Mouse (Mus musculus) gastrocnemius, postnatal 4 days (tissue): ENCODE results near the gene 9130019O22Rik. TPM values are rescaled to one million over a fixed set of nuclear protein-coding genes. Genes with fewer than 3 reads are reported as not detected.
A peak's percentile ranks its signal among the peaks of the same experiment; 100 is the strongest.
"Not testable (repeated sequence)": the region's sequence is repeated elsewhere in the genome, so short reads cannot be mapped to it uniquely, and the experiment has no call there.

Source experiments
- DNase-seq, 2 experiments: peaks; one replicate each; pipeline ENCODE4 v3.0.0; 2021 to 2022; ENCODE audit warnings: low spot score in 2 of 2, mixed read lengths in 2 of 2
- total RNA-seq, 2 experiments: library from RNA; stranded (reverse); gene quantifications; 2 replicates each; pipeline ENCODE4 v1.2.3; 2021

9130019O22Rik gene
- total RNA-seq, 2 experiments from 2014 or later: 2.8 to 3.3 TPM

GRCm38 (mm10) chr7:127378310-127378921, 8.6 kb downstream of the 9130019O22Rik start:
- DNase-seq: no peak

GRCm38 (mm10) chr7:127375271-127376245, 11.4 kb downstream of the 9130019O22Rik start, which contains the start of gene Zfp747:
Zfp747 (minus strand) TSS chr7:127376050.
- DNase-seq: peak; percentile 70 to 91

- not testable (repeated sequence) for DNase-seq
Observed at GRCm38 (mm10) chr7:127371870-127372269, 15.1 kb downstream of the 9130019O22Rik start.

- no peak for DNase-seq
Observed at GRCm38 (mm10) chr7:127371213-127371612, 15.8 kb downstream of the 9130019O22Rik start.

- no peak for DNase-seq
Observed at GRCm38 (mm10) chr7:127366249-127366648, 20.7 kb downstream of the 9130019O22Rik start.

GRCm38 (mm10) chr7:127364166-127364565, 22.8 kb downstream of the 9130019O22Rik start:
- DNase-seq: no peak

GRCm38 (mm10) chr7:127363475-127363921, 23.5 kb downstream of the 9130019O22Rik start:
- no peak for DNase-seq

GRCm38 (mm10) chr7:127362418-127362817, 24.5 kb downstream of the 9130019O22Rik start:
- DNase-seq: not testable (repeated sequence)

- no peak for DNase-seq
Observed at GRCm38 (mm10) chr7:127361449-127361848, 25.5 kb downstream of the 9130019O22Rik start.

GRCm38 (mm10) chr7:127360265-127360664, 26.7 kb downstream of the 9130019O22Rik start:
- no peak for DNase-seq

- DNase-seq: no peak
Observed at GRCm38 (mm10) chr7:127358472-127358871, 28.5 kb downstream of the 9130019O22Rik start.

- DNase-seq: no peak
Observed at GRCm38 (mm10) chr7:127357871-127358270, 29.1 kb downstream of the 9130019O22Rik start.

GRCm38 (mm10) chr7:127355796-127356195, 31.2 kb downstream of the 9130019O22Rik start:
- DNase-seq: no peak

- DNase-seq: no peak
Observed at GRCm38 (mm10) chr7:127351230-127352004, 35.5 kb downstream of the 9130019O22Rik start.

- no peak for DNase-seq
Observed at GRCm38 (mm10) chr7:127346676-127347075, 40.3 kb downstream of the 9130019O22Rik start.

GRCm38 (mm10) chr7:127345512-127346325, 41.2 kb downstream of the 9130019O22Rik start, which contains the start of gene Zfp768:
Zfp768 (minus strand) TSS chr7:127345589.
- DNase-seq: peak; percentile 95 to 97

GRCm38 (mm10) chr7:127345092-127345491, 41.9 kb downstream of the 9130019O22Rik start:
- peak in 1 of 2 experiments; percentile 71 for DNase-seq

- no peak for DNase-seq
Observed at GRCm38 (mm10) chr7:127344371-127344770, 42.6 kb downstream of the 9130019O22Rik start.

- no peak for DNase-seq
Observed at GRCm38 (mm10) chr7:127343351-127344019, 43.5 kb downstream of the 9130019O22Rik start.
